Mouse (Mus musculus) megakaryocyte, embryonic 14.5 days (primary cell): Measurements from ENCODE around the gene Nwd1.
"Not testable (repeated sequence)": the region's sequence is repeated elsewhere in the genome, so short reads cannot be mapped to it uniquely, and the experiment has no call there.

Source experiments
- FLI1 ChIP-seq: IDR thresholded peaks from 2 replicates; pipeline ENCODE4 v1.6.1; 2012; ENCODE audit warnings: low read length, inconsistent platforms, mixed read lengths
- GATA1 ChIP-seq: IDR thresholded peaks from 3 replicates; pipeline ENCODE4 v1.6.1; 2012; ENCODE audit warnings: mixed read lengths, low read length, inconsistent platforms, borderline replicate concordance

GRCm38 (mm10) chr8:72683572-72684099 lies 37.1 kb downstream of the Nwd1 start:
- not testable (repeated sequence) for TF ChIP-seq GATA1, FLI1
